Mouse (Mus musculus) CH12.LX (cell line): ENCODE data around the gene Rab11a. TPM values are rescaled to one million over a fixed set of nuclear protein-coding genes. Genes with fewer than 3 reads are reported as not detected.

ENCODE experiments used
- DNase-seq: peaks from one replicate; pipeline ENCODE4 v3.0.0-alpha.2; 2013; ENCODE audit errors: extremely low read depth
- H3K27ac ChIP-seq: 2 replicates; pipeline ENCODE4 v1.5.1; 2012; ENCODE audit warnings: low read depth, mild to moderate bottlenecking, control low read depth, moderate library complexity; ENCODE audit not compliant: insufficient read depth
- H3K27me3 ChIP-seq: replicated peaks from 2 replicates; pipeline ENCODE3; 2012; ENCODE audit warnings: inconsistent platforms
- H3K36me3 ChIP-seq, 2 experiments: replicated peaks in 1 of 2; 2 replicates each; pipeline versions ENCODE3 to v1.6.1; 2012; ENCODE audit warnings: inconsistent platforms in 1 of 2, low read length in 1 of 2, mild to moderate bottlenecking in 1 of 2, mixed read lengths in 1 of 2, moderate library complexity in 1 of 2; ENCODE audit not compliant: control insufficient read depth in 1 of 2, insufficient read depth in 1 of 2
- H3K4me1 ChIP-seq, 2 experiments: 2 replicates each; pipeline ENCODE4 v1.6.1; 2012; ENCODE audit warnings: inconsistent platforms in 1 of 2, moderate library complexity in 1 of 2; ENCODE audit not compliant: insufficient read depth in 2 of 2, control insufficient read depth in 1 of 2
- H3K4me2 ChIP-seq: 2 replicates; pipeline ENCODE4 v1.6.1; 2012; ENCODE audit warnings: low read depth, mild to moderate bottlenecking, control low read depth; ENCODE audit not compliant: poor library complexity, insufficient read depth, severe bottlenecking
- H3K4me3 ChIP-seq, 3 experiments: fragments of 150-350 bp in 1 of 3; sonication (generic) in 1 of 3; replicated peaks in 1 of 3; 2 replicates each; pipeline versions ENCODE3 to v1.5.1; 2011 to 2012; ENCODE audit warnings: low read depth in 2 of 3, low read length in 2 of 3, mild to moderate bottlenecking in 2 of 3, moderate library complexity in 2 of 3, control low read depth in 1 of 3, improper control_type of control experiment in 1 of 3, inconsistent platforms in 1 of 3, mixed read lengths in 1 of 3; ENCODE audit not compliant: poor library complexity in 1 of 3
- H3K79me2 ChIP-seq: replicated peaks from 2 replicates; pipeline ENCODE4 v1.6.1; 2012; ENCODE audit warnings: mild to moderate bottlenecking, moderate library complexity; ENCODE audit not compliant: control insufficient read depth, poor library complexity, insufficient read depth, severe bottlenecking; ENCODE audit errors: extremely low read depth
- H3K9ac ChIP-seq: 2 replicates; pipeline ENCODE4 v1.6.1; 2012; ENCODE audit warnings: low read depth, mild to moderate bottlenecking, control low read depth, moderate library complexity; ENCODE audit not compliant: insufficient read depth
- H3K9me3 ChIP-seq: replicated peaks from 2 replicates; pipeline ENCODE3; 2012; ENCODE audit warnings: low read length, inconsistent platforms, mixed read lengths
- CHD1 ChIP-seq: IDR thresholded peaks from 2 replicates; pipeline ENCODE4 v1.6.1; 2012; ENCODE audit warnings: low read depth, low read length, improper control_type of control experiment, inconsistent platforms
- CHD2 ChIP-seq: IDR thresholded peaks from 2 replicates; pipeline ENCODE4 v1.6.1; 2011; ENCODE audit warnings: low read length, improper control_type of control experiment
- CTCF ChIP-seq, 2 experiments: IDR thresholded peaks in 1 of 2; conservative IDR thresholded peaks in 1 of 2; 2 replicates each; pipeline ENCODE4 v1.5.1; 2011 to 2012; ENCODE audit warnings: low read depth in 2 of 2, low read length in 2 of 2, improper control_type of control experiment in 1 of 2, inconsistent platforms in 1 of 2, mild to moderate bottlenecking in 1 of 2, moderate library complexity in 1 of 2
- E2F4 ChIP-seq: IDR thresholded peaks from 2 replicates; pipeline ENCODE4 v1.6.1; 2011; ENCODE audit warnings: low read depth, low read length, improper control_type of control experiment; ENCODE audit not compliant: insufficient replicate concordance
- ELF1 ChIP-seq: IDR thresholded peaks from 2 replicates; pipeline ENCODE4 v1.6.1; 2014; ENCODE audit warnings: low read depth, mild to moderate bottlenecking, inconsistent platforms, low read length, improper control_type of control experiment
- ETS1 ChIP-seq: conservative IDR thresholded peaks from 2 replicates; pipeline ENCODE4 v1.6.1; 2012; ENCODE audit warnings: low read depth, mild to moderate bottlenecking, inconsistent platforms, low read length, improper control_type of control experiment, moderate library complexity
- HCFC1 ChIP-seq: IDR thresholded peaks from 2 replicates; pipeline ENCODE4 v1.6.1; 2012; ENCODE audit warnings: low read depth, mild to moderate bottlenecking, inconsistent platforms, low read length, improper control_type of control experiment
- IRF4 ChIP-seq: IDR thresholded peaks from 2 replicates; pipeline ENCODE4 v1.6.1; 2014; ENCODE audit warnings: low read depth, mild to moderate bottlenecking, inconsistent platforms, low read length, improper control_type of control experiment
- JUN ChIP-seq: IDR thresholded peaks from 2 replicates; pipeline ENCODE4 v1.6.1; 2011; ENCODE audit warnings: low read depth, mild to moderate bottlenecking, low read length, improper control_type of control experiment, moderate library complexity; ENCODE audit not compliant: insufficient read depth
- JUND ChIP-seq: conservative IDR thresholded peaks from 2 replicates; pipeline ENCODE4 v1.6.1; 2011; ENCODE audit warnings: low read depth, low read length, improper control_type of control experiment
- MAFK ChIP-seq: IDR thresholded peaks from 2 replicates; pipeline ENCODE4 v1.6.1; 2011; ENCODE audit warnings: low read length, improper control_type of control experiment; ENCODE audit not compliant: insufficient replicate concordance
- MAX ChIP-seq: IDR thresholded peaks from 2 replicates; pipeline ENCODE4 v1.6.1; 2011; ENCODE audit warnings: low read length, improper control_type of control experiment
- MAZ ChIP-seq: IDR thresholded peaks from 2 replicates; pipeline ENCODE4 v1.6.1; 2012; ENCODE audit warnings: low read depth, mild to moderate bottlenecking, inconsistent platforms, low read length, improper control_type of control experiment, moderate library complexity
- MEF2A ChIP-seq: IDR thresholded peaks from 2 replicates; pipeline ENCODE4 v1.6.1; 2014; ENCODE audit warnings: low read depth, mild to moderate bottlenecking, inconsistent platforms, low read length, improper control_type of control experiment, borderline replicate concordance
- MXI1 ChIP-seq: IDR thresholded peaks from 2 replicates; pipeline ENCODE4 v1.6.1; 2011; ENCODE audit warnings: mild to moderate bottlenecking, low read depth, low read length, improper control_type of control experiment
- NELFE ChIP-seq: IDR thresholded peaks from 2 replicates; pipeline ENCODE4 v1.6.1; 2011; ENCODE audit warnings: low read depth, low read length, improper control_type of control experiment
- PAX5 ChIP-seq: IDR thresholded peaks from 2 replicates; pipeline ENCODE4 v1.6.1; 2012; ENCODE audit warnings: low read length, inconsistent platforms, mixed read lengths
- POLR2A ChIP-seq: IDR thresholded peaks from 2 replicates; pipeline ENCODE4 v1.6.1; 2011; ENCODE audit warnings: low read depth, mild to moderate bottlenecking, improper control_type of control experiment, low read length
- POLR2AphosphoS2 ChIP-seq: IDR thresholded peaks from 2 replicates; pipeline ENCODE4 v1.6.1; 2011; ENCODE audit warnings: low read depth, low read length, improper control_type of control experiment
- RAD21 ChIP-seq: IDR thresholded peaks from 2 replicates; pipeline ENCODE4 v1.6.1; 2011; ENCODE audit warnings: low read depth, mild to moderate bottlenecking, low read length, improper control_type of control experiment, moderate library complexity
- SIN3A ChIP-seq: IDR thresholded peaks from 2 replicates; pipeline ENCODE4 v1.6.1; 2012; ENCODE audit warnings: low read length, improper control_type of control experiment, inconsistent platforms
- SMC3 ChIP-seq: IDR thresholded peaks from 2 replicates; pipeline ENCODE4 v1.6.1; 2011; ENCODE audit warnings: low read depth, low read length, improper control_type of control experiment
- TCF12 ChIP-seq: IDR thresholded peaks from 2 replicates; pipeline ENCODE4 v1.6.1; 2014; ENCODE audit warnings: low read depth, mild to moderate bottlenecking, inconsistent platforms, low read length, improper control_type of control experiment
- USF1 ChIP-seq: IDR thresholded peaks from 2 replicates; pipeline ENCODE4 v1.6.1; 2014; ENCODE audit warnings: low read depth, mild to moderate bottlenecking, inconsistent platforms, low read length, improper control_type of control experiment
- ZMIZ1 ChIP-seq: IDR thresholded peaks from 2 replicates; pipeline ENCODE4 v1.6.1; 2012; ENCODE audit warnings: low read depth, mild to moderate bottlenecking, inconsistent platforms, low read length, improper control_type of control experiment
- dilution Hi-C: fragments of 300-500 bp; cut with MboI; formaldehyde crosslinking; loops from 2 replicates; pipeline ENCODE4 v1.14.3; 2020; ENCODE audit warnings: low sequenced_read_pairs; ENCODE audit not compliant: extremely low pct_unique_long_range_greater_than_20kb, extremely low pct_ligation_motif_present
- in situ Hi-C: fragments of 300-500 bp; cut with MboI; formaldehyde crosslinking; loops from 3 replicates; pipeline ENCODE4 v1.14.3; 2019; ENCODE audit warnings: low sequenced_read_pairs, low pct_ligation_motif_present, low pct_unique_long_range_greater_than_20kb, mixed read lengths
- polyA plus RNA-seq: library from polyadenylated mRNA; unstranded; fragments of >175 nt; gene quantifications from 2 replicates; pipeline ENCODE4 v1.2.1, GENCODE M21; 2012; ENCODE audit warnings: low read depth; ENCODE audit not compliant: insufficient read length
- total RNA-seq, 2 experiments: library from RNA; depleted of rRNA; stranded (reverse); fragments of 300-350 nt in 1 of 2; fragments of >200 nt in 1 of 2; gene quantifications; 2 replicates each; pipeline ENCODE4 v1.2.3; 2012 to 2014

Rab11a gene
- total and polyA plus RNA-seq, 3 experiments: 109 to 189 (median 168) TPM

DNA sequence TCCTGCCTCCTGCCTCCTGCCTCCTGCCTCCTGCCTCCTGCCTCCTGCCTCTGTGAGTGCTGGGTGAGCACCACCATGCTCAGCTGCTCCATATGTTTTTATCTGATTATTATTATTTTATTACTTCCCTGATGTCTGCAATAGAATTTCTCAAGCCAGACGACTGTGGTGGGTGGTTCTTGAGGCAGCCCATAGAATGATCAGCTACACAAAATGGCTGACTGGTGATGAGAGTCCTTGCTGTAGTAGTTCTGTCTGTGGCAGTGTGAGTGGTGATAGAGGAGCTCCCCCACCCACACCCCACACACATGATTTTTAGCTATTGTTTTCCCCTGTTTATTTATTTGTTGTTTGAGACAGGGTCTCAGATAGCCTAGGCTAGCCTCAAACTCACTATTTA lies 30.2 kb upstream of the Rab11a start:
- no peak for DNase-seq
- Histone ChIP-seq H3K27ac (no peak overlapping the region), H3K4me3 (no peak overlapping the region), H3K9ac (no peak overlapping the region), H3K79me2 (no peaks in the 10 kb centered on the region), H3K9me3 (peaks cover 3% of the 10 kb centered on the region), H3K36me3 (no peaks in the 10 kb centered on the region), H3K4me1 (no peaks in the 10 kb centered on the region), H3K4me2 (no peak overlapping the region), H3K27me3 (no peaks in the 10 kb centered on the region)
- dilution Hi-C loops: no loop called here
- in situ Hi-C loops: no loop called here
- no peak for TF ChIP-seq HCFC1
- TF ChIP-seq JUND: no peak
- no peak for TF ChIP-seq IRF4
- TF ChIP-seq SMC3: no peak
- no peak for TF ChIP-seq PAX5
- no peak for TF ChIP-seq POLR2A
- no peak for TF ChIP-seq ELF1
- no peak for TF ChIP-seq MAFK
- no peak for TF ChIP-seq MAZ

DNA sequence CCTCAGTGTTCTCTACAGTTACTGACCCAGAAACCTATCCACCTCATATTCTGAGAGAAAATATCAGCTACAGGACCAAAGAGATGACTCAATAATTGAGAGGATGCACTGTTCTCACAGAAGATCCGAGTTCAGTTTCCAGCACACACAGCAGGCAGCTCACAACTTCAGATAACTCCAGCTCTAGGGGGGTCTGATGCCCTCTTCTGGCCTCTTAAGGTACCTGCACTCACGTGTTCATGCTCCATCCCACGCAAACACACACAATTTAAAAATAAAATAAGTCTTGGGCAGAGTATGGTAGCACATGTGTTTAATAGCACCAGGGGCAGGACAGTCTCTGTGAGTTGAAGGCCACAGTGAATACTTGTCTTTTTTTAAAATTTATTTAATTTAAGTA lies 28.6 kb upstream of the Rab11a start:
- Histone ChIP-seq H3K79me2 (no peaks in the 10 kb centered on the region), H3K9ac (no peak overlapping the region)

DNA sequence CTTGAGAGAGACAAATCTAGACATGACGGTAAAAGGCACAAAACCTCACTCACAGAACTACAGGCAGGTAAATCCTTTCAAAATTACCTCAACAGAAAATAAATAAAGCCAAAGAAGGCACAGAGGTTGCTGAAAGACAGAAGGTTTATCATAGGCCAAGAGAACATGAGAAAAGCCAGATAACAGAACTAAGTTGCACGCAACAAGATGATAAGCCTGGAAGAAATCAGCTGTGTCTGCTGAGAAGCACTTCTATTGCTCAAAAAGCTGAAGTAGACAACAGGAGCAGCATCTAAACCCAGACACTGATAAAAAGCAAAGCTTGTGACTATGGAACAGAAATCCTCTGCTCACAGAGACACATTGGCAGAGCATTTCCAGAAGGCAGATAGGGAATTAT lies 27.3 kb upstream of the Rab11a start:
- no peak overlapping the region for H3K4me2 ChIP-seq
- H3K4me1 ChIP-seq: no peaks in the 10 kb centered on the region
- no peak overlapping the region for H3K27ac ChIP-seq
- peaks cover 3% of the 10 kb centered on the region for H3K9me3 ChIP-seq
- dilution Hi-C loops (no loop called here), in situ Hi-C loops (no loop called here)
- TF ChIP-seq CHD1 (no peak), IRF4 (no peak), ELF1 (no peak), PAX5 (no peak), ZMIZ1 (no peak), NELFE (no peak), CHD2 (no peak), JUN (no peak), MEF2A (no peak), RAD21 (no peak), E2F4 (no peak), SMC3 (no peak), USF1 (no peak), POLR2AphosphoS2 (no peak), TCF12 (no peak), MAX (no peak), MXI1 (no peak), ETS1 (no peak)
- H3K9ac ChIP-seq: no peak overlapping the region
- no peak overlapping the region for H3K4me3 ChIP-seq
- no peaks in the 10 kb centered on the region for H3K79me2 ChIP-seq
- no peak for DNase-seq
- no peaks in the 10 kb centered on the region for H3K27me3 ChIP-seq
- H3K36me3 ChIP-seq: no peaks in the 10 kb centered on the region

More for the DNA sequence above, 28.6 kb upstream of the Rab11a start:
- Histone ChIP-seq H3K4me2 (no peak overlapping the region), H3K9me3 (peaks cover 3% of the 10 kb centered on the region), H3K4me1 (no peaks in the 10 kb centered on the region), H3K27me3 (no peaks in the 10 kb centered on the region), H3K36me3 (no peaks in the 10 kb centered on the region), H3K4me3 (no peak overlapping the region), H3K27ac (no peak overlapping the region)
- TF ChIP-seq SIN3A (no peak), CTCF (conservative IDR thresholded peaks at IDR 0.05 in 1 of 2, IDR thresholded peaks at IDR 0.05 in 1 of 2; ENCODE audit: low read depth in 2 of 2, low read length in 2 of 2) (0 out of 4 replicates have a peak, but pooled peaks of 1 of the 2 experiments have one; percentile 20)
- DNase-seq: no peak
- dilution Hi-C loops (no loop called here), in situ Hi-C loops (no loop called here)
